Mouse (Mus musculus): Measurements from ENCODE around the gene 1700113H08Rik.

DNA sequence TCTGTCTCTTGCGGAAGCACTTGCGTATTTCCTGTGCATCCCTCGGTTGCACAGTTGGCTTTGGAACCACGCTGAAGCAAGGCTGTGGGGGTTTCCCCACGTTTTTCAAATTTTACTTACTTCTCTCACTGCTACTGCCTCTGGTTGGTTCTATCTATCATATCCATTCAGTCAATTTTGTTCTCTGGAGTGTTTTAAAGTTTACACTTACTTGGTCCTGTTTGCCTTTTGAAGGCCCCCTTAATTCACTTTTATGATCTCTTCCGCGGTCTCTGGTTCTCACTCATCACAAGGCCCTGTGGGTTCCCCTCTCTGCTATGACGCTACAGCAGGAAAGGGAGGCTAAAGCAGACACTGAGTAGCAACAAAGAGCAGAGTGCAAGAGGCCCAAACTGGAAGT, 45.4 kb downstream of the 1700113H08Rik start:
- TF ChIP-seq POLR2A (IDR thresholded peaks at IDR 0.05; ENCODE audit: low read depth, low read length) = no peak
- TF ChIP-seq CTCF (conservative IDR thresholded peaks at IDR 0.05; ENCODE audit: insufficient read depth, insufficient read length, low read depth, low read length) = no peak
